Mouse (Mus musculus): ENCODE results near the gene Fer1l4.

Gene Fer1l4

DNA sequence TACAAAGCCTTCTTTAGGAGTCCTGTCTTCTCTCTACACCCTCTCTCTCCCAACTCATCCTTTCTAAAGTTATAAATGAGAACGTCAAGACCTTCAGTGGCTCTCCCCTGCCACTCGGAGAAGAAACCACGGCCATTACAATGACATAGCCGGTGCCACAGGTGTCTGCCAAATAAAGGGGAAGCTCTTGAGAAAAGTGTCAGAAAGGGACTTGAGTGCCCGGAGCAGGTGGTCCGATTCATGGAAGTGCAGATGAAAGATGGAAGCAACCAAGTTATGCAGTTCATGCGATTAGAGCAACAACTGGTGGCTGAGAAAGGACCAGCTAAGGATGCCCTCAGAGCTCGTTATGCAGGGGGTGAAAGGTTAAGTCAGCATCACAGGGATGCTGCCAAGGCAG, 9.8 kb downstream of the Fer1l4 start:
- Histone ChIP-seq H3K4me3 (replicated peaks; ENCODE audit: low read length) (no peak overlapping the region), H3K9me3 (ENCODE audit: low read length) (no peaks in the 10 kb centered on the region), H3K36me3 (ENCODE audit: insufficient read depth, low read length) (no peaks in the 10 kb centered on the region), H3K4me1 (replicated peaks; ENCODE audit: low read depth, low read length) (peaks cover 19% of the 10 kb centered on the region), H3K27me3 (ENCODE audit: insufficient read depth, low read length) (peaks cover 53% of the 10 kb centered on the region)
- TF ChIP-seq POU5F1 (IDR thresholded peaks at IDR 0.05; ENCODE audit: borderline replicate concordance, low read length) (no peak), CTCF (conservative IDR thresholded peaks at IDR 0.05; ENCODE audit: low read length) (no peak), NANOG (IDR thresholded peaks at IDR 0.05; ENCODE audit: borderline replicate concordance, low read length) (no peak)

DNA sequence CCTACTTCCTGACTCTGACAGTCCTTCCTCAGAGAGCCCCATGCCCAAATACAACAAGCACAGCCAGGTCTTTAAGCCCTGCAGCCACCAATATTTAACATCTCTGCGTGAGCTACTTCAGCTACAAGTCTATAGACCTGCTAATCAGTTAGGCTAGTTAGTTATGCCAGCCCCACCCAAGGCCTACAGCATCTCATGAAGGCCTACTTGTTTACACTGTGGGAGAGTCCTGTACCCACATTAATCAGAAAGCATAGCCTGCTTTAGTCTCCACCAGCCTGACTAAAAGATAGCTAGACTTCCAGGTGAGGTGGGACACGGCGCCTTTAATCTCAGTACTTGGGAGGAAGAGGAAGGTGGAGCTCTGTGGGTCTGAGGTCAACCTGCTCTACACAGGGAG, 13.4 kb downstream of the Fer1l4 start:
- Histone ChIP-seq H3K36me3 (ENCODE audit: insufficient read depth, low read length) (no peaks in the 10 kb centered on the region), H3K9me3 (ENCODE audit: low read length) (no peaks in the 10 kb centered on the region), H3K4me1 (replicated peaks; ENCODE audit: low read depth, low read length) (peaks cover 20% of the 10 kb centered on the region), H3K27me3 (ENCODE audit: insufficient read depth, low read length) (peaks cover 25% of the 10 kb centered on the region), H3K4me3 (replicated peaks; ENCODE audit: low read length) (no peak overlapping the region)
- no peak for TF ChIP-seq NANOG (IDR thresholded peaks at IDR 0.05; ENCODE audit: borderline replicate concordance, low read length)
- TF ChIP-seq POU5F1 (IDR thresholded peaks at IDR 0.05; ENCODE audit: borderline replicate concordance, low read length), result no peak
- no peak for TF ChIP-seq CTCF (conservative IDR thresholded peaks at IDR 0.05; ENCODE audit: low read length)

DNA sequence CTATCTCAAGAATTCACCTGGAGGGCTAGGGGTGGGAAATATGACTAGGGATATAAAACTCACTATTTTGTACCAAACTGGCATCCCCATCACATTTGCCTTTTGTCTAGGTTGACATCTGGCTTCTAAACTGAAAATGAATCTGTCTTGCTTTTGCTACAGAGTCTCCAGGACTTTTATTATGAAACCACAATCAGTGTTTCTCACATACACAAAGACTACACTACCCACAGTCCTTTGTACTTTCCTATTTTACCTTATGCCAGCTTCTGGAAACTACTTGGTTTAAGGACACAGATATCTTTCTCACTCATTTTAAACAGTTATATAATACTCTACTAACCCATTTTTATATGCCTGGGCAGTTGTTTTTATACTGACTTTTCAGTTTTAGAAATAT, 27.3 kb downstream of the Fer1l4 start:
- TF ChIP-seq NANOG (IDR thresholded peaks at IDR 0.05; ENCODE audit: borderline replicate concordance, low read length) (no peak), POU5F1 (IDR thresholded peaks at IDR 0.05; ENCODE audit: borderline replicate concordance, low read length) (no peak), CTCF (conservative IDR thresholded peaks at IDR 0.05; ENCODE audit: low read length) (no peak)
- Histone ChIP-seq H3K9me3 (ENCODE audit: low read length) (no peaks in the 10 kb centered on the region), H3K4me3 (replicated peaks; ENCODE audit: low read length) (no peak overlapping the region), H3K4me1 (replicated peaks; ENCODE audit: low read depth, low read length) (peaks cover 14% of the 10 kb centered on the region; the same call in 1 of the 2 replicates), H3K27me3 (ENCODE audit: insufficient read depth, low read length) (no peaks in the 10 kb centered on the region), H3K36me3 (ENCODE audit: insufficient read depth, low read length) (no peaks in the 10 kb centered on the region)

DNA sequence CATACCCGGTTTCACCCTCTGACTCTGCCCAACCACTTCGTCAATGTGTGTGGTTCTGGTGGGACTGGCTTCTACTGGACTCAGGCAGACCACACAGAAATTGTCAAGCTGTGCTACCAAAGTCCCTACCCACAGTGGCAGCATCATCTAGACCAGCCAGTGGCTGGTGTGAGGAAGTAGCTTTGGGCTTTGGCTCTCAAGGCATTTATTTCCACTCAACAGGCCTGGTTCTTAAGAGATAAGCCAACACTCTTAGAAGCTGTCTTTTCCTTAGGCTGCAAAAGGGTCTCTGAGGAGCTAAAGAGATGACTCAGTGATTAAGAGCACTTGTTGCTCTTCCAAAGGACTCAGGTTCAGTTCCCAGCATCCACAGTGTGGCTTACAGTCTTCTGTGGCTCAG, 31.0 kb downstream of the Fer1l4 start:
- Histone ChIP-seq H3K4me3 (replicated peaks; ENCODE audit: low read length) (no peak overlapping the region), H3K27me3 (ENCODE audit: insufficient read depth, low read length) (no peaks in the 10 kb centered on the region), H3K9me3 (ENCODE audit: low read length) (no peaks in the 10 kb centered on the region), H3K36me3 (ENCODE audit: insufficient read depth, low read length) (peaks cover 28% of the 10 kb centered on the region), H3K4me1 (replicated peaks; ENCODE audit: low read depth, low read length) (peaks cover 4% of the 10 kb centered on the region; the same call in 1 of the 2 replicates)
- TF ChIP-seq NANOG (IDR thresholded peaks at IDR 0.05; ENCODE audit: borderline replicate concordance, low read length) (no peak), POU5F1 (IDR thresholded peaks at IDR 0.05; ENCODE audit: borderline replicate concordance, low read length) (no peak), CTCF (conservative IDR thresholded peaks at IDR 0.05; ENCODE audit: low read length) (no peak)

DNA sequence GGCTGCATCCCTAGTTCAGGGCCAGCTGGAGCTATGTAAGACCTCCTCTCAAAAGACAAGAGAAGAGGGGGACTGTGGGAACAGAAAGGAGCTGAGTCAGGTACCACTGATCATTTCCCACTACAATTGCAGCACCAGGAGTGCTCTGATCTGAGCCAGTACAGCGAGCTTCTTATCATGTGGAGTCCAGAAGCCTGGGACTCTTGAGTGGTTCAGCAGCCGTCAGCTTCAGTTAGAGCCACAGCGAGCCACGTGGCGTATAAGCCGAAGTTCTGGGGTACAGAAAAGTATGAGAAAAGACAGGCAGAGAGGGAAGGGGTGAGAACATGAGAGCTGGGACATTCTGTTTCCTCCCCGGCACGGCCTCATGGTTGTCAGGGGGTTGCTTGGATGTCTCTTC, 31.5 kb downstream of the Fer1l4 start:
- no peaks in the 10 kb centered on the region for H3K9me3 ChIP-seq (ENCODE audit: low read length)
- no peak for TF ChIP-seq NANOG (IDR thresholded peaks at IDR 0.05; ENCODE audit: borderline replicate concordance, low read length)
- no peak for TF ChIP-seq POU5F1 (IDR thresholded peaks at IDR 0.05; ENCODE audit: borderline replicate concordance, low read length)
- no peak for TF ChIP-seq CTCF (conservative IDR thresholded peaks at IDR 0.05; ENCODE audit: low read length)
- H3K36me3 ChIP-seq (ENCODE audit: insufficient read depth, low read length), result peaks cover 34% of the 10 kb centered on the region

DNA sequence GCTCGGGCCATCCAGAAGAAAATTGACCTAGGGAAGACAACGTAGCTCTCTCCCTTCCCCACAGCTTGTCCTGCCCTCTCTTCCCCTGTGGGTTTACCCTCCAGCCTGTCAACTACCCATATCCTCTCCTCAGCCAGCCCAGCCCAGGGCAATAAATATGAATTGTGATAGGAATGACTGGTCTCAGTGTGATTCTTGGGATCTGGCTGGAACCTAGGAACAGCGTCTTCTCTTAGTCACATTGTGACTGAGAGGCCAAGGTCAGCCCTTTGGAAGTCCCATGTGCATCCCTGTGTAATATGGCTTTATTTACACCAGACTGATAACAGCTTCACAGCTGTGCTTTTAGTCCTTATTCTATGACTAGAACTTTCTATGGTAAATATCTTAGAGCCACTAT, 34.6 kb downstream of the Fer1l4 start:
- H3K36me3 ChIP-seq (ENCODE audit: insufficient read depth, low read length), result peaks cover 65% of the 10 kb centered on the region
- H3K9me3 ChIP-seq (ENCODE audit: low read length), result no peaks in the 10 kb centered on the region
- H3K4me1 ChIP-seq (replicated peaks; ENCODE audit: low read depth, low read length), result no peaks in the 10 kb centered on the region
- no peak overlapping the region for H3K4me3 ChIP-seq (replicated peaks; ENCODE audit: low read length)
- TF ChIP-seq POU5F1 (IDR thresholded peaks at IDR 0.05; ENCODE audit: borderline replicate concordance, low read length) (no peak), NANOG (IDR thresholded peaks at IDR 0.05; ENCODE audit: borderline replicate concordance, low read length) (no peak), CTCF (conservative IDR thresholded peaks at IDR 0.05; ENCODE audit: low read length) (no peak)
- H3K27me3 ChIP-seq (ENCODE audit: insufficient read depth, low read length), result no peaks in the 10 kb centered on the region

More for the DNA sequence above, 31.5 kb downstream of the Fer1l4 start:
- Histone ChIP-seq H3K4me3 (replicated peaks; ENCODE audit: low read length) (no peak overlapping the region), H3K4me1 (replicated peaks; ENCODE audit: low read depth, low read length) (peaks cover 4% of the 10 kb centered on the region; the same call in 1 of the 2 replicates), H3K27me3 (ENCODE audit: insufficient read depth, low read length) (no peaks in the 10 kb centered on the region)

DNA sequence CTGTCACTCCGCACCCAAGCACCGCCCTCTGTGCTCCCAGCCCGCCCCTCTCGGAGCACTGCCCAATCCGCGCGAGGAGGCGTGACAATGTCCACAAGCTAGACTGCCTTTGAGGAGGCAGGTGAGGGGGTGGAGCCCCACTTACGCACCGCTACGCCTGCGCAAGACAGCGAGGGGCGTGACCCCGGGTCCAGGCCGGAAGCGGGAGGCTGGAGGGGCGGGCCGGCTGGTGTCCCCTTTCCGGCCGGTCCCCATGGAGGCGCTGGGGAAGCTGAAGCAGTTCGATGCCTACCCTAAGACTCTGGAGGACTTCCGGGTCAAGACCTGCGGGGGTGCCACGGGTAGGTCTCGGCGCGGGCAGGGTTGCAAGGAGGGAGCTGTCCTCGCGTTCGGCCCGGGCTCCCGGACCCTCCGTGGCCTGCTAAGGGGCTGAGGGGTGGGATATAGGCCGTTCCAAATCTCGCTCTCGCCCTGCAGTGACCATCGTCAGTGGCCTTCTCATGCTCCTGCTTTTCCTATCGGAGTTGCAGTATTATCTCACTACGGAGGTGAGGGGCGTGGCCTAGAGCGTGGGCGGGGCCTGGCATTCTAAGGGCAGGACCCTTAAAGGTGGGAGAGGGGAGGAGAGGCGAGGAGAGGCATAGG, 44.7 kb downstream of the Fer1l4 start, which contains the start of the genes 6430550D23Rik and Ergic3:
Gene 6430550D23Rik, minus strand, starts transcription at position 90 of the 645 bp plus-strand sequence.
Gene Ergic3, plus strand, starts transcription at position 158 of the 645 bp plus-strand sequence.
- peaks cover 19% of the 10 kb centered on the region for H3K4me1 ChIP-seq (replicated peaks; ENCODE audit: low read depth, low read length)

DNA sequence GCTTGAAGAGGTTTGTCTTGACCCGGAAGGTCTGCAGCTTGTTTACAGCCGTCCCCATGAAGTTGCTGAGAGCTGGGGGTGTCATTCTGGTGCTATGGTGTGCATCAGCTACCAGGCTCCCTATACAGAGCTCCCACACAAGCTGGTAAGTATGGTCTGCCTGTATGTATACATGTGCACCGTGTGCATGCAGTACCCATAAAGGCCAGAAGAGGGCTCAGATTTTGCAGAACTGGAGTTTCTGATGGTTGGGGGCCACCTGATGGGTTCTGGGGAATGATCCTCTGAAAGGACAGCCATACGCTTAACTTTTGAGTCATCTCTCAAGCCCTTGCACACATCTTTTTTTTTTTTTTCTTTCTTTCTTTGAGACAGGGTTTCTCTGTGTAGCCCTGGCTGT, 47.4 kb downstream of the Fer1l4 start:
- Histone ChIP-seq H3K9me3 (ENCODE audit: low read length) (no peaks in the 10 kb centered on the region), H3K27me3 (ENCODE audit: insufficient read depth, low read length) (no peaks in the 10 kb centered on the region), H3K36me3 (ENCODE audit: insufficient read depth, low read length) (peaks cover 29% of the 10 kb centered on the region), H3K4me3 (replicated peaks; ENCODE audit: low read length) (no peak overlapping the region), H3K4me1 (replicated peaks; ENCODE audit: low read depth, low read length) (peaks cover 19% of the 10 kb centered on the region)
- peak; percentile 88 for TF ChIP-seq CTCF (conservative IDR thresholded peaks at IDR 0.05; ENCODE audit: low read length)
- TF ChIP-seq POU5F1 (IDR thresholded peaks at IDR 0.05; ENCODE audit: borderline replicate concordance, low read length), result no peak
- no peak for TF ChIP-seq NANOG (IDR thresholded peaks at IDR 0.05; ENCODE audit: borderline replicate concordance, low read length)

More for the DNA sequence above, 44.7 kb downstream of the Fer1l4 start, which contains the start of the genes 6430550D23Rik and Ergic3:
- Histone ChIP-seq H3K36me3 (ENCODE audit: insufficient read depth, low read length) (peaks cover 40% of the 10 kb centered on the region), H3K4me3 (replicated peaks; ENCODE audit: low read length) (peak within 1 kb of the TSS; percentile 99), H3K27me3 (ENCODE audit: insufficient read depth, low read length) (no peaks in the 10 kb centered on the region), H3K9me3 (ENCODE audit: low read length) (no peaks in the 10 kb centered on the region)
- no peak for TF ChIP-seq CTCF (conservative IDR thresholded peaks at IDR 0.05; ENCODE audit: low read length)
- TF ChIP-seq POU5F1 (IDR thresholded peaks at IDR 0.05; ENCODE audit: borderline replicate concordance, low read length), result no peak
- TF ChIP-seq NANOG (IDR thresholded peaks at IDR 0.05; ENCODE audit: borderline replicate concordance, low read length), result no peak
